Mouse (Mus musculus): ENCODE measurements at regions not wholly inside any gene's neighbourhood (a gene's known extent, or its start where the extent isn't known, plus 50 kb on each side); places are given as distances from the start of the nearest gene placed in this dataset.

- no peak overlapping the region for H3K4me2 ChIP-seq (replicated peaks; ENCODE audit: low read depth, low read length)
- no peaks in the 10 kb centered on the region for H3K27me3 ChIP-seq (ENCODE audit: control insufficient read depth, insufficient read depth, low read length)
- no peak overlapping the region for H3K27ac ChIP-seq (ENCODE audit: low read depth, low read length)
- ATAC-seq (ENCODE audit: low FRiP score, low TSS enrichment) = no peak
- no peak overlapping the region for H3K4me3 ChIP-seq (ENCODE audit: low read length)
- WGBS = 50% methylated on average over 3 of the region's 3 CpGs
- no peaks in the 10 kb centered on the region for H3K4me1 ChIP-seq (ENCODE audit: control insufficient read depth, insufficient read depth, low read length)
- no peaks in the 10 kb centered on the region for H3K36me3 ChIP-seq (ENCODE audit: control insufficient read depth, insufficient read depth, low read length)
- no peak overlapping the region for H3K9ac ChIP-seq (ENCODE audit: low read depth, low read length)
- no peaks in the 10 kb centered on the region for H3K9me3 ChIP-seq (ENCODE audit: control insufficient read depth, low read length)
Observed at GRCm38 (mm10) chr12:32615000-32615399, 204.3 kb upstream of the Nampt start.

GRCm38 (mm10) chr12:32616086-32616485, 203.3 kb upstream of the Nampt start:
- no peaks in the 10 kb centered on the region for H3K36me3 ChIP-seq (ENCODE audit: control insufficient read depth, insufficient read depth, low read length)
- 92% methylated on average over 5 of the region's 5 CpGs for WGBS
- H3K27ac ChIP-seq (ENCODE audit: low read depth, low read length) = no peak overlapping the region
- no peak overlapping the region for H3K4me2 ChIP-seq (replicated peaks; ENCODE audit: low read depth, low read length)
- H3K4me1 ChIP-seq (ENCODE audit: control insufficient read depth, insufficient read depth, low read length) = no peaks in the 10 kb centered on the region
- no peak for ATAC-seq (ENCODE audit: low FRiP score, low TSS enrichment)
- H3K4me3 ChIP-seq (ENCODE audit: low read length) = no peak overlapping the region
- H3K9ac ChIP-seq (ENCODE audit: low read depth, low read length) = no peak overlapping the region
- H3K9me3 ChIP-seq (ENCODE audit: control insufficient read depth, low read length) = no peaks in the 10 kb centered on the region
- no peaks in the 10 kb centered on the region for H3K27me3 ChIP-seq (ENCODE audit: control insufficient read depth, insufficient read depth, low read length)

GRCm38 (mm10) chr12:32617031-32617430, 202.3 kb upstream of the Nampt start:
- H3K9ac ChIP-seq (ENCODE audit: low read depth, low read length) = no peak overlapping the region
- H3K4me3 ChIP-seq (ENCODE audit: low read length) = no peak overlapping the region
- H3K36me3 ChIP-seq (ENCODE audit: control insufficient read depth, insufficient read depth, low read length) = no peaks in the 10 kb centered on the region
- H3K9me3 ChIP-seq (ENCODE audit: control insufficient read depth, low read length) = no peaks in the 10 kb centered on the region
- no peaks in the 10 kb centered on the region for H3K27me3 ChIP-seq (ENCODE audit: control insufficient read depth, insufficient read depth, low read length)
- no peak overlapping the region for H3K27ac ChIP-seq (ENCODE audit: low read depth, low read length)
- no peaks in the 10 kb centered on the region for H3K4me1 ChIP-seq (ENCODE audit: control insufficient read depth, insufficient read depth, low read length)
- H3K4me2 ChIP-seq (replicated peaks; ENCODE audit: low read depth, low read length) = no peak overlapping the region
- WGBS = 69% methylated on average over 1 of the region's 1 CpGs
- ATAC-seq (ENCODE audit: low FRiP score, low TSS enrichment) = no peak

- Histone ChIP-seq H3K4me1 (ENCODE audit: control insufficient read depth, insufficient read depth, low read length) (no peaks in the 10 kb centered on the region), H3K27ac (ENCODE audit: low read depth, low read length) (no peak overlapping the region), H3K9ac (ENCODE audit: low read depth, low read length) (no peak overlapping the region), H3K27me3 (ENCODE audit: control insufficient read depth, insufficient read depth, low read length) (no peaks in the 10 kb centered on the region), H3K9me3 (ENCODE audit: control insufficient read depth, low read length) (no peaks in the 10 kb centered on the region), H3K4me2 (replicated peaks; ENCODE audit: low read depth, low read length) (no peak overlapping the region), H3K4me3 (ENCODE audit: low read length) (no peak overlapping the region), H3K36me3 (ENCODE audit: control insufficient read depth, insufficient read depth, low read length) (no peaks in the 10 kb centered on the region)
- WGBS = 66% methylated on average over 4 of the region's 4 CpGs
- ATAC-seq (ENCODE audit: low FRiP score, low TSS enrichment) = no peak
Observed at GRCm38 (mm10) chr12:32619830-32620229, 199.5 kb upstream of the Nampt start.

GRCm38 (mm10) chr12:32621739-32622138, 197.6 kb upstream of the Nampt start:
- H3K4me2 ChIP-seq (replicated peaks; ENCODE audit: low read depth, low read length) = no peak overlapping the region
- no peak overlapping the region for H3K27ac ChIP-seq (ENCODE audit: low read depth, low read length)
- no peak overlapping the region for H3K9ac ChIP-seq (ENCODE audit: low read depth, low read length)
- H3K4me1 ChIP-seq (ENCODE audit: control insufficient read depth, insufficient read depth, low read length) = no peaks in the 10 kb centered on the region
- WGBS = 83% methylated on average over 5 of the region's 5 CpGs
- H3K27me3 ChIP-seq (ENCODE audit: control insufficient read depth, insufficient read depth, low read length) = no peaks in the 10 kb centered on the region
- H3K36me3 ChIP-seq (ENCODE audit: control insufficient read depth, insufficient read depth, low read length) = no peaks in the 10 kb centered on the region
- H3K9me3 ChIP-seq (ENCODE audit: control insufficient read depth, low read length) = no peaks in the 10 kb centered on the region
- H3K4me3 ChIP-seq (ENCODE audit: low read length) = no peak overlapping the region
- ATAC-seq (ENCODE audit: low FRiP score, low TSS enrichment) = no peak

GRCm38 (mm10) chr12:32628552-32628951, 190.8 kb upstream of the Nampt start:
- H3K4me3 ChIP-seq (ENCODE audit: low read length) = no peak overlapping the region
- no peak overlapping the region for H3K4me2 ChIP-seq (replicated peaks; ENCODE audit: low read depth, low read length)
- H3K27me3 ChIP-seq (ENCODE audit: control insufficient read depth, insufficient read depth, low read length) = no peaks in the 10 kb centered on the region
- H3K27ac ChIP-seq (ENCODE audit: low read depth, low read length) = no peak overlapping the region
- no peaks in the 10 kb centered on the region for H3K4me1 ChIP-seq (ENCODE audit: control insufficient read depth, insufficient read depth, low read length)
- no peak overlapping the region for H3K9ac ChIP-seq (ENCODE audit: low read depth, low read length)
- H3K36me3 ChIP-seq (ENCODE audit: control insufficient read depth, insufficient read depth, low read length) = no peaks in the 10 kb centered on the region
- no peaks in the 10 kb centered on the region for H3K9me3 ChIP-seq (ENCODE audit: control insufficient read depth, low read length)
- no peak for ATAC-seq (ENCODE audit: low FRiP score, low TSS enrichment)
- WGBS = 64% methylated on average over 1 of the region's 1 CpGs

- no peaks in the 10 kb centered on the region for H3K27me3 ChIP-seq (ENCODE audit: control insufficient read depth, insufficient read depth, low read length)
- H3K4me3 ChIP-seq (ENCODE audit: low read length) = no peak overlapping the region
- H3K4me1 ChIP-seq (ENCODE audit: control insufficient read depth, insufficient read depth, low read length) = no peaks in the 10 kb centered on the region
- no peaks in the 10 kb centered on the region for H3K9me3 ChIP-seq (ENCODE audit: control insufficient read depth, low read length)
- no peak for ATAC-seq (ENCODE audit: low FRiP score, low TSS enrichment)
- no peaks in the 10 kb centered on the region for H3K36me3 ChIP-seq (ENCODE audit: control insufficient read depth, insufficient read depth, low read length)
- 65% methylated on average over 3 of the region's 3 CpGs for WGBS
- H3K9ac ChIP-seq (ENCODE audit: low read depth, low read length) = no peak overlapping the region
- H3K4me2 ChIP-seq (replicated peaks; ENCODE audit: low read depth, low read length) = no peak overlapping the region
- no peak overlapping the region for H3K27ac ChIP-seq (ENCODE audit: low read depth, low read length)
Observed at GRCm38 (mm10) chr12:32632935-32633334, 186.4 kb upstream of the Nampt start.

GRCm38 (mm10) chr12:32635055-32635454, 184.3 kb upstream of the Nampt start:
- Histone ChIP-seq H3K27me3 (ENCODE audit: control insufficient read depth, insufficient read depth, low read length) (no peaks in the 10 kb centered on the region), H3K9ac (ENCODE audit: low read depth, low read length) (no peak overlapping the region), H3K9me3 (ENCODE audit: control insufficient read depth, low read length) (no peaks in the 10 kb centered on the region), H3K4me2 (replicated peaks; ENCODE audit: low read depth, low read length) (no peak overlapping the region), H3K4me1 (ENCODE audit: control insufficient read depth, insufficient read depth, low read length) (no peaks in the 10 kb centered on the region), H3K27ac (ENCODE audit: low read depth, low read length) (no peak overlapping the region), H3K4me3 (ENCODE audit: low read length) (no peak overlapping the region), H3K36me3 (ENCODE audit: control insufficient read depth, insufficient read depth, low read length) (no peaks in the 10 kb centered on the region)
- ATAC-seq (ENCODE audit: low FRiP score, low TSS enrichment) = no peak
- WGBS = 38% methylated on average over 5 of the region's 5 CpGs

GRCm38 (mm10) chr12:32637400-32638100, 181.8 kb upstream of the Nampt start:
- H3K27me3 ChIP-seq (ENCODE audit: control insufficient read depth, insufficient read depth, low read length) = no peaks in the 10 kb centered on the region
- H3K4me1 ChIP-seq (ENCODE audit: control insufficient read depth, insufficient read depth, low read length) = no peaks in the 10 kb centered on the region
- H3K9ac ChIP-seq (ENCODE audit: low read depth, low read length) = no peak overlapping the region
- H3K9me3 ChIP-seq (ENCODE audit: control insufficient read depth, low read length) = no peaks in the 10 kb centered on the region
- WGBS = 6% methylated on average over 8 of the region's 8 CpGs
- no peak overlapping the region for H3K27ac ChIP-seq (ENCODE audit: low read depth, low read length)
- H3K4me2 ChIP-seq (replicated peaks; ENCODE audit: low read depth, low read length) = no peak overlapping the region
- ATAC-seq (ENCODE audit: low FRiP score, low TSS enrichment) = 0 out of 2 replicates have a peak, but pooled peaks have one; percentile 55
- H3K4me3 ChIP-seq (ENCODE audit: low read length) = no peak overlapping the region
- no peaks in the 10 kb centered on the region for H3K36me3 ChIP-seq (ENCODE audit: control insufficient read depth, insufficient read depth, low read length)

Measured in kidney, embryonic 14.5 days (tissue).